Mouse (Mus musculus) myocyte (in vitro differentiated cells): ENCODE data around the gene Sphkap.

ENCODE experiments used
- CEBPB ChIP-seq: IDR thresholded peaks from 2 replicates; pipeline ENCODE4 v1.6.1; 2011; ENCODE audit warnings: mild to moderate bottlenecking, moderate library complexity; ENCODE audit not compliant: poor library complexity, insufficient read depth, severe bottlenecking
- E2F4 ChIP-seq: IDR thresholded peaks from one replicate; pipeline ENCODE4 v1.6.1; 2011; ENCODE audit warnings: mild to moderate bottlenecking, control low read depth, moderate library complexity; ENCODE audit not compliant: insufficient read depth
- MAX ChIP-seq: IDR thresholded peaks from one replicate; pipeline ENCODE4 v1.6.1; 2011; ENCODE audit warnings: low read depth, mild to moderate bottlenecking, control low read depth
- MYOD1 ChIP-seq, 3 experiments: IDR thresholded peaks; one replicate each; pipeline ENCODE4 v1.6.1; 2011; ENCODE audit warnings: control low read depth in 2 of 3, low read depth in 2 of 3, mild to moderate bottlenecking in 2 of 3, moderate library complexity in 1 of 3; ENCODE audit not compliant: insufficient read length in 2 of 3, control insufficient read depth in 1 of 3
- MYOG ChIP-seq, 3 experiments: IDR thresholded peaks; one replicate each; pipeline ENCODE4 v1.6.1; 2011; ENCODE audit warnings: control low read depth in 2 of 3, low read depth in 2 of 3, mild to moderate bottlenecking in 2 of 3; ENCODE audit not compliant: insufficient read length in 2 of 3, control insufficient read depth in 1 of 3, insufficient read depth in 1 of 3
- POLR2A ChIP-seq: IDR thresholded peaks from one replicate; pipeline ENCODE4 v1.6.1; 2011; ENCODE audit warnings: low read depth, mild to moderate bottlenecking, control low read depth, moderate library complexity; ENCODE audit not compliant: insufficient read length
- POLR2AphosphoS2 ChIP-seq: IDR thresholded peaks from one replicate; pipeline ENCODE4 v1.6.1; 2011; ENCODE audit warnings: low read depth, control low read depth; ENCODE audit not compliant: insufficient read length
- REST ChIP-seq: IDR thresholded peaks from one replicate; pipeline ENCODE4 v1.6.1; 2011; ENCODE audit warnings: mild to moderate bottlenecking, control low read depth, moderate library complexity; ENCODE audit not compliant: insufficient read depth, insufficient read length
- TCF12 ChIP-seq: IDR thresholded peaks from one replicate; pipeline ENCODE4 v1.6.1; 2011; ENCODE audit warnings: mild to moderate bottlenecking, control low read depth; ENCODE audit not compliant: poor library complexity, insufficient read depth, severe bottlenecking
- USF1 ChIP-seq: IDR thresholded peaks from one replicate; pipeline ENCODE4 v1.6.1; 2011; ENCODE audit warnings: low read depth, mild to moderate bottlenecking, control low read depth, moderate library complexity

- TF ChIP-seq USF1 (no peak), REST (no peak), POLR2A (no peak), MAX (no peak), POLR2AphosphoS2 (no peak), CEBPB (no peak), E2F4 (no peak), MYOD1 (IDR thresholded peaks at IDR 0.05; ENCODE audit: control insufficient read depth in 1 of 3, insufficient read length in 2 of 3, low read depth in 2 of 3) (no peak), MYOG (IDR thresholded peaks at IDR 0.05; ENCODE audit: control insufficient read depth in 1 of 3, insufficient read depth in 1 of 3, insufficient read length in 2 of 3, low read depth in 2 of 3) (no peak), TCF12 (no peak)
These were observed 184.9 kb downstream of the Sphkap start for GRCm38 (mm10) chr1:83223072-83223471.
